Comparison of ENCODE assay signal across 22 mouse cellular contexts in genomic region chr4:123515673-123516072, GRCm38 (mm10).
"Had no signal": no experiment of that assay in that cellular context is flagged by ENCODE, and none has a peak within 500 bp of the region (broad histone marks: within the 10 kb centered on the region; RNA-seq: fewer than 3 reads in every experiment).

No protein-coding gene starts in this region.

- H3K27ac ChIP-seq: heart, adult 2 months; heart, embryonic 13.5 days; heart, embryonic 15.5 days; hindbrain, embryonic 13.5 days; hindbrain, embryonic 15.5 days; hindbrain, postnatal 0 days; kidney, postnatal 0 days; limb, embryonic 13.5 days; limb, embryonic 15.5 days; liver, embryonic 14.5 days had no signal

- H3K9me3 ChIP-seq: heart, embryonic 13.5 days; heart, embryonic 15.5 days; hindbrain, embryonic 13.5 days; hindbrain, embryonic 15.5 days; limb, embryonic 13.5 days; limb, embryonic 15.5 days had no signal

- ATAC-seq: forebrain, postnatal 0 days; hindbrain, postnatal 0 days had no signal

- H3K4me2 ChIP-seq: heart, embryonic 11.5 days; heart, embryonic 13.5 days; heart, embryonic 15.5 days; hindbrain, embryonic 13.5 days; hindbrain, embryonic 15.5 days; limb, embryonic 13.5 days; limb, embryonic 15.5 days had no signal

- H3K27me3 ChIP-seq: heart, embryonic 13.5 days; heart, embryonic 15.5 days; hindbrain, embryonic 13.5 days; hindbrain, embryonic 15.5 days; limb, embryonic 13.5 days; limb, embryonic 15.5 days had no signal

- H3K4me3 ChIP-seq: heart, adult 2 months; heart, embryonic 13.5 days; heart, embryonic 15.5 days; hindbrain, embryonic 13.5 days; hindbrain, embryonic 15.5 days; limb, embryonic 13.5 days; limb, embryonic 15.5 days had no signal

- H3K9ac ChIP-seq: forebrain, postnatal 0 days; heart, embryonic 13.5 days; heart, embryonic 15.5 days; hindbrain, embryonic 13.5 days; hindbrain, embryonic 15.5 days; limb, embryonic 13.5 days; limb, embryonic 15.5 days; liver, embryonic 14.5 days had no signal

- DNase-seq: forebrain, postnatal 0 days; gastrocnemius, postnatal 14 days; gastrocnemius, postnatal 36 days; heart, adult 11 months; heart, adult 2 months; heart, postnatal 14 days; heart, postnatal 36 days; kidney, postnatal 14 days; layer of hippocampus, adult 9-11 months; layer of hippocampus, postnatal 36 days; left cerebral cortex, postnatal 4 days; lung, adult 2 months had no signal

- H3K4me1 ChIP-seq: heart, embryonic 13.5 days; heart, embryonic 15.5 days; hindbrain, embryonic 13.5 days; hindbrain, embryonic 15.5 days; limb, embryonic 13.5 days; limb, embryonic 15.5 days had no signal
